Mouse (Mus musculus) neutrophil, adult 59 days (primary cell): ENCODE data around the gene Gm6676. TPM values are rescaled to one million over a fixed set of nuclear protein-coding genes. Genes with fewer than 3 reads are reported as not detected.

Experiments used
- total RNA-seq, 2 experiments: library from RNA; stranded (reverse); gene quantifications; 1 replicate in 1 of 2; 2 replicates in 1 of 2; pipeline ENCODE4 v1.2.4; 2023

The Gm6676 gene
- total RNA-seq = not detected

DNA sequence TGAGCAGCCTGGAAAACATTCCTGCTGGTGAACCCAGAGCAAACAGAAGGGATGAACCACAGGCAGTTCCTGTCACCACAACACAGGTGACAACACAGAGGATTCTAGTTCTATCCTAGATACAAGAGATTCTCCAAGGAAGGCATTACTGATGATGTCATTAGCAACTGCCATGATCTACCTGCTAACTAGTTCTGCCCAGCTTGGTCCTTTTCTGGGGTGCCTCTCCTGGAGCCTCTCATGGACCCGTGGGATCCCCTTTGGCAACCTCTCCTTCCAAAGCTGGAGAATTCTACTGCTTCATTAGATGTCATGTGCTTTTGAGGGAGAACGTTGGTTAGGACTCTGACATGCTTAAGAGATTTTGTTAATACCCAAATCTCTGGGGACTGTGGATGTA is at the start of gene Gm6676:
Gene Gm6676, minus strand, starts transcription at position 101 of the 400 bp plus-strand sequence.

DNA sequence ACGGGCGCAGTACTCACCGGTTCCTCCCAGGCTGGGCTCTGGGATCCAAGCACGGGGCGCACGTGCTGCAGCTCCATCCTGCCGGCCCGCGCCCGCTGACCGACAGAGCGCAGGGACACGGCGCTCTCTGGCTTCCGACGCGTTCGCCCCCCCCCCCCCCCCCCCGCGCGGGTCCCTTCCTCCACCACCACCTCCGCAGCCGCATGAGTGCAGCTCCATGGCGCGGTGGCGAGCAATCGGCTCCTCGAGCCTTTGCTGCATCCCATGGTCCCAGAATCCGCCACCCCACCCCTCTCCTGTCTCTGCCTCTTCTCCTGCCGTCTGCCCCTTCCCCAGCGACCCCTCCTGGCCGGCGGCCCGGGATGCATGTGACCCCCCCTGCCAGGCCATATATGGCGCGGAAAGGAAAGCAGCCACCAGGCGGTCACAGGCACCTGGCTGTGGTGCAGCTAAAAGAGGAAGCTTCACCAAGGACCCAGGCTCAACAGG is 49.3 kb upstream of the Gm6676 start, which contains the start of gene Gm3512:
Gene Gm3512, minus strand, starts transcription at position 51 of the 489 bp plus-strand sequence.

DNA sequence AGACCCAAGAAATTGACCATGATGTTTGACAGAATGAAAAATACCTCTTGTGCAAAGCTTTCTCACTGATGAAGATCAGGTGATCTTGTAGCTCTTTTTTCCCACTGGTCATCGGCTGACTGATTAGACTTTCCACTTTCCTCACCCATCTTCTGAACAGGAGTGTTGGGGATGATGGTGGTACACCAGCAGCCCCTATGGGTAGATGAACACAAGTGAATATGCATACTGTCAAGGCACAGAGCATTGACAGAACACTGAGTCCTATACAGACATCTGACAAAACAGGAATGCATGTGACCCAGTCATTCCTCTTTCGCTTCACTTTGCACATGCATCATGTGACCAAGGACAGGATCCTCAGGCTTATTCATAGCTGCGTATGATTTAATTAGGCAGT is 24.7 kb downstream of the Gm6676 start, which contains the start of gene Gm3696:
Gene Gm3696, minus strand, starts transcription at position 101 of the 400 bp plus-strand sequence.

Other genes starting within 250 kb of the Gm6676 start
- not detected for gene Gm3667, start 235.4 kb downstream of the Gm6676 start, total RNA-seq
- gene Gm6356, start 151.6 kb downstream of the Gm6676 start, total RNA-seq = not detected
- not detected for gene Gm10406, start 98.0 kb downstream of the Gm6676 start, total RNA-seq
- gene Gm3685, start 80.4 kb downstream of the Gm6676 start, total RNA-seq = not detected
- under 1 TPM in 1 of 2 experiments, not detected in 1; 0.20 TPM for gene Gm3696, start 24.8 kb downstream of the Gm6676 start, total RNA-seq
- gene Gm3512, start 49.1 kb upstream of the Gm6676 start, total RNA-seq = not detected
- gene Gm16434, start 69.1 kb upstream of the Gm6676 start, total RNA-seq = not detected
- gene Gm3727, start 139.3 kb upstream of the Gm6676 start, total RNA-seq = not detected
- gene Gm3739, start 189.6 kb upstream of the Gm6676 start, total RNA-seq = not detected
- gene Gm5797, start 207.0 kb upstream of the Gm6676 start, total RNA-seq = not detected
- gene Gm8374, start 239.7 kb upstream of the Gm6676 start, total RNA-seq = not detected